Mouse (Mus musculus): ENCODE data around the gene Nkiras2. TPM values are rescaled to one million over a fixed set of nuclear protein-coding genes. Genes with fewer than 3 reads are reported as not detected.

Gene Nkiras2
- polyA plus RNA-seq, 2 experiments: 15.0 to 16.8 TPM

DNA sequence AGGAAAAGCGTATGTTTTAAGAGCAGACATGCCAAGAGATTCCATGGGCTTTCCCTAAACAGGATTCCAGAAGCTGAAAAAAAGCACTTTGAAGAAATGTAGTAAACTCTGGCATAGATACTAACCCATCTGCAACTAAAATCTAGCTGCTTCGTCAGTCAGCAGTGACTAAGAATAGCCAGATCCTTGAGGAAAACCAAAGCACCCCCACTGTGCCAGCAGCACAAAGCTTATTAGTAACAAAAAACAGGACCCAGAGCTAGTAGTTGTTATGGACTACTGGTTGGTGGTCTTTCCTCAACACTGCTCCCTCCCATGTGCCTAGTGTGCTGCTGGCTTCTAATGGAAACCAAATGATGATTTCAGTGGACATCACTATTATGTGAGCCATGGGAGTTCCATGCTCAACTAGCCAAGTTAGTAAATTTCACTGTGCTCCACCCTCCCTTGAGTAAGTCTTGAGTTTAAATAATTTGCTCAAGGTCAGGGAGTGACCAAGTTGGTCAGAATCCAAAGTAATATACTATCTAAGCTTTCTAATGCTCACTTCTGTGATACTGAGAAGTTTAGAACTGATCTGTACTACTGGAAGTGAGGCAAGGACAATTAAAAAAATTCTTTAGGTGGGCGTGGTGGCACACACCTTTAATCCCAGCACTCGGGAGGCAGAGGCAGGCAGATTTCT, 14.6 kb upstream of the Nkiras2 start:
- Histone ChIP-seq H3K27ac (no peak overlapping the region), H3K4me3 (ENCODE audit: insufficient read depth in 1 of 2, low read depth in 2 of 2, low read length in 2 of 2) (no peak overlapping the region), H3K36me3 (replicated peaks; ENCODE audit: control insufficient read depth, insufficient read depth, low read depth) (peaks cover 18% of the 10 kb centered on the region), H3K9ac (replicated peaks) (no peak overlapping the region), H3K27me3 (ENCODE audit: control insufficient read depth, insufficient read depth, low read length) (no peaks in the 10 kb centered on the region), H3K4me1 (replicated peaks; ENCODE audit: control insufficient read depth in 2 of 2, insufficient read depth in 2 of 2, low read length in 1 of 2) (peaks cover 0 to 5% of the 10 kb centered on the region in 2 experiments; a peak in 2 of 4 replicates), H3K4me2 (ENCODE audit: low read depth) (no peak overlapping the region), H3K9me3 (ENCODE audit: control insufficient read depth, low read length) (no peaks in the 10 kb centered on the region)
- TF ChIP-seq CTCF (IDR thresholded peaks at IDR 0.05; ENCODE audit: low read depth) (no peak), EP300 (IDR thresholded peaks at IDR 0.05; ENCODE audit: low read depth) (no peak)
- ATAC-seq (ENCODE audit: insufficient read depth): no peak
- no peak for DNase-seq (ENCODE audit: low read depth in 3 of 3, low spot score in 3 of 3)
- 70% methylated on average over 4 of the region's 4 CpGs for WGBS (ENCODE audit: insufficient replicate concordance)

GRCm38 (mm10) chr11:100605451-100605850, 13.6 kb upstream of the Nkiras2 start:
- no peaks in the 10 kb centered on the region for H3K9me3 ChIP-seq (ENCODE audit: control insufficient read depth, low read length)
- WGBS (ENCODE audit: insufficient replicate concordance): 84% methylated on average over 10 of the region's 10 CpGs
- H3K9ac ChIP-seq (replicated peaks): no peak overlapping the region
- H3K27me3 ChIP-seq (ENCODE audit: control insufficient read depth, insufficient read depth, low read length): no peaks in the 10 kb centered on the region
- ATAC-seq (ENCODE audit: insufficient read depth) (no peak), DNase-seq (ENCODE audit: low read depth in 3 of 3, low spot score in 3 of 3) (no peak)
- H3K27ac ChIP-seq: no peak overlapping the region
- H3K36me3 ChIP-seq (replicated peaks; ENCODE audit: control insufficient read depth, insufficient read depth, low read depth): peaks cover 11% of the 10 kb centered on the region
- H3K4me3 ChIP-seq (ENCODE audit: insufficient read depth in 1 of 2, low read depth in 2 of 2, low read length in 2 of 2): no peak overlapping the region
- no peak overlapping the region for H3K4me2 ChIP-seq (ENCODE audit: low read depth)
- peaks cover 0 to 7% of the 10 kb centered on the region in 2 experiments; a peak in 2 of 4 replicates for H3K4me1 ChIP-seq (replicated peaks; ENCODE audit: control insufficient read depth in 2 of 2, insufficient read depth in 2 of 2, low read length in 1 of 2)
- no peak for TF ChIP-seq EP300 (IDR thresholded peaks at IDR 0.05; ENCODE audit: low read depth)
- no peak for TF ChIP-seq CTCF (IDR thresholded peaks at IDR 0.05; ENCODE audit: low read depth)

- Histone ChIP-seq H3K9ac (replicated peaks) (no peak overlapping the region), H3K4me1 (replicated peaks; ENCODE audit: control insufficient read depth in 2 of 2, insufficient read depth in 2 of 2, low read length in 1 of 2) (0 out of 4 replicates have a peak, but pooled peaks cover 0 to 4% of the 10 kb centered on the region in 2 experiments), H3K4me2 (ENCODE audit: low read depth) (no peak overlapping the region), H3K27ac (no peak overlapping the region), H3K36me3 (replicated peaks; ENCODE audit: control insufficient read depth, insufficient read depth, low read depth) (peaks cover 4% of the 10 kb centered on the region; the same call in 1 of the 2 replicates), H3K27me3 (ENCODE audit: control insufficient read depth, insufficient read depth, low read length) (no peaks in the 10 kb centered on the region), H3K4me3 (ENCODE audit: insufficient read depth in 1 of 2, low read depth in 2 of 2, low read length in 2 of 2) (no peak overlapping the region), H3K9me3 (ENCODE audit: control insufficient read depth, low read length) (no peaks in the 10 kb centered on the region)
- WGBS (ENCODE audit: insufficient replicate concordance): 86% methylated on average over 6 of the region's 6 CpGs
- no peak for ATAC-seq (ENCODE audit: insufficient read depth)
- no peak for TF ChIP-seq EP300 (IDR thresholded peaks at IDR 0.05; ENCODE audit: low read depth)
- TF ChIP-seq CTCF (IDR thresholded peaks at IDR 0.05; ENCODE audit: low read depth): no peak
- DNase-seq (ENCODE audit: low read depth in 3 of 3, low spot score in 3 of 3): no peak
Measured at GRCm38 (mm10) chr11:100607121-100607520, 11.9 kb upstream of the Nkiras2 start.

GRCm38 (mm10) chr11:100608796-100609195, 10.2 kb upstream of the Nkiras2 start:
- Histone ChIP-seq H3K4me3 (ENCODE audit: insufficient read depth in 1 of 2, low read depth in 2 of 2, low read length in 2 of 2) (no peak overlapping the region), H3K4me2 (ENCODE audit: low read depth) (no peak overlapping the region), H3K27me3 (ENCODE audit: control insufficient read depth, insufficient read depth, low read length) (no peaks in the 10 kb centered on the region), H3K9me3 (ENCODE audit: control insufficient read depth, low read length) (no peaks in the 10 kb centered on the region), H3K27ac (no peak overlapping the region), H3K9ac (replicated peaks) (no peak overlapping the region), H3K36me3 (replicated peaks; ENCODE audit: control insufficient read depth, insufficient read depth, low read depth) (peaks cover 4% of the 10 kb centered on the region; the same call in 1 of the 2 replicates), H3K4me1 (replicated peaks; ENCODE audit: control insufficient read depth in 2 of 2, insufficient read depth in 2 of 2, low read length in 1 of 2) (0 out of 4 replicates have a peak, but pooled peaks cover 0 to 3% of the 10 kb centered on the region in 2 experiments)
- TF ChIP-seq EP300 (IDR thresholded peaks at IDR 0.05; ENCODE audit: low read depth) (no peak), CTCF (IDR thresholded peaks at IDR 0.05; ENCODE audit: low read depth) (no peak)
- DNase-seq (ENCODE audit: low read depth in 3 of 3, low spot score in 3 of 3): no peak
- ATAC-seq (ENCODE audit: insufficient read depth): no peak
- WGBS (ENCODE audit: insufficient replicate concordance): 51% methylated on average over 4 of the region's 4 CpGs

DNA sequence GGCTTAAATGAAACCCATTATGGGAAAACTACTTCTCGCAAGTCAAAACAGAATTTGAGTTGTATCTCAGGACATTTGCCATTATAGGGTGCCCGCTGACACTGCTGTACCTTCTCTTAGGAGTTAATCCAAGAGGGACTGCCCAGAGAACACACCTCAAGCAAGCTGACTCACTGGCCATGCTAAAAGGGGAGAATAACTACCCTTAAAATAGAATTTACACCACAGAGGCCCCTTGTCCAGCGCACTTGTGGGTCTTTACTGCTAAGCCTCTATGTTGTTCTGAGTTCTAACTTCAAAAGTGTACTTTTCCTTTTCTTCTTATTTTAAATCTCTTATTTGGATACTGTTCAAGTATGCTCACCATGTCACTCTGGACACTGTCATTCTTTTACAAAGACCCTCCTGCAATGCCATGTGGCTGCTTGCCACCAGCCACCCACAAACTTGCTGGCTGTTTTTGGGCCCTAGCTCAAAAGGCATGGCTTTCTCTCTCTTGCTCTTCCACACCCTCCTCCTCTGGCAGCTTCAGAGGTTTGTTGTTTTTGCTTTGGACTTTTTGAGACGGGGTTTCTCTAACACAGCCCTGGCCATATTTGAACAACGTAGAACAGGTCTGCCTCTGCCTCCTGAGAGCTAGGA, 9.6 kb upstream of the Nkiras2 start:
- no peak for ATAC-seq (ENCODE audit: insufficient read depth)
- WGBS (ENCODE audit: insufficient replicate concordance): 73% methylated on average over 5 of the region's 5 CpGs
- Histone ChIP-seq H3K27me3 (ENCODE audit: control insufficient read depth, insufficient read depth, low read length) (no peaks in the 10 kb centered on the region), H3K9ac (replicated peaks) (no peak overlapping the region), H3K27ac (no peak overlapping the region), H3K4me3 (ENCODE audit: insufficient read depth in 1 of 2, low read depth in 2 of 2, low read length in 2 of 2) (no peak overlapping the region), H3K4me1 (replicated peaks; ENCODE audit: control insufficient read depth in 2 of 2, insufficient read depth in 2 of 2, low read length in 1 of 2) (0 out of 4 replicates have a peak, but pooled peaks cover 0 to 3% of the 10 kb centered on the region in 2 experiments), H3K36me3 (replicated peaks; ENCODE audit: control insufficient read depth, insufficient read depth, low read depth) (peaks cover 4% of the 10 kb centered on the region; the same call in 1 of the 2 replicates), H3K4me2 (ENCODE audit: low read depth) (no peak overlapping the region), H3K9me3 (ENCODE audit: control insufficient read depth, low read length) (no peaks in the 10 kb centered on the region)
- DNase-seq (ENCODE audit: low read depth in 3 of 3, low spot score in 3 of 3): no peak
- TF ChIP-seq CTCF (IDR thresholded peaks at IDR 0.05; ENCODE audit: low read depth) (no peak), EP300 (IDR thresholded peaks at IDR 0.05; ENCODE audit: low read depth) (no peak)

Measured in liver, embryonic 14.5 days (tissue).